Comparison of ENCODE assay signal across 17 mouse cellular contexts in the genomic region with DNA sequence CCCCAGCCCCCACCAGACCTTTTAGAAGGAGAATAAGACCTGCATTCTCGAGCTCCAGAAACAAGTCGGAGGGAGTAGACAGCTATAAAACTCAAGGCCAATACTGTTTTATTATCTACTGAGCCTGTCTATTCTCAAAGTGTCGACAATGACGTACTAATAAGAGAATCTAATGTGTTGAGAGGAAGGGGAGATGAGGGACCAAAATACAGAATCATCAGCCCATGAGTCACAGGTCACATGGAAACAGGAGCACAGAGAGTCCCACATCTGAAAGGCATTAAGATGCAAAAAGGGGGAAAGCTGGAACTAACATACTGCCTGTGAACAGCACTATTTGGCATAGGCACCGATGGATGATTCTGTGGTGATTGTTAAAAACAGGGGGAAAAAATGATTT.
A peak's percentile ranks its signal among the peaks of the same experiment; 100 is the strongest.
DNase-seq lines count a peak whose midpoint lies in the region; ATAC-seq and TF ChIP-seq lines count a peak whose summit lies in the region.
"Had no signal": no experiment of that assay in that cellular context is flagged by ENCODE, and none has a peak within 500 bp of the region (broad histone marks: within the 10 kb centered on the region; RNA-seq: fewer than 3 reads in every experiment).

No protein-coding gene starts in this region.

- H3K4me2 ChIP-seq in heart, embryonic 14.5 days (ENCODE audit: low read length), result no peak overlapping the region
- H3K4me2 ChIP-seq: embryonic facial prominence, embryonic 15.5 days; forebrain, embryonic 12.5 days; hindbrain, embryonic 15.5 days had no signal

- ATAC-seq in heart, embryonic 14.5 days (ENCODE audit: insufficient number of reproducible peaks, insufficient read depth, low FRiP score, low read depth), result no peak
- ATAC-seq: forebrain, embryonic 16.5 days; intestine, embryonic 16.5 days had no signal

- no peak overlapping the region for H3K9ac ChIP-seq in heart, embryonic 14.5 days (ENCODE audit: low read length)
- H3K9ac ChIP-seq: embryonic facial prominence, embryonic 15.5 days; forebrain, embryonic 12.5 days; hindbrain, embryonic 15.5 days had no signal

- H3K27me3 ChIP-seq in heart, embryonic 14.5 days (ENCODE audit: control insufficient read depth, insufficient read depth, low read length), result no peaks in the 10 kb centered on the region
- H3K27me3 ChIP-seq: forebrain, embryonic 12.5 days; hindbrain, embryonic 15.5 days had no signal

- no peak for TF ChIP-seq CTCF in layer of hippocampus, adult 2 months (conservative IDR thresholded peaks at IDR 0.05)

- no peaks in the 10 kb centered on the region for H3K9me3 ChIP-seq in heart, embryonic 14.5 days (ENCODE audit: control insufficient read depth, low read length)
- H3K9me3 ChIP-seq: embryonic facial prominence, embryonic 15.5 days; forebrain, embryonic 12.5 days; hindbrain, embryonic 15.5 days had no signal

- H3K27ac ChIP-seq in heart, embryonic 14.5 days (replicated peaks in 1 of 2; ENCODE audit: control insufficient read depth in 1 of 2, insufficient read depth in 1 of 2, low read depth in 2 of 2, low read length in 2 of 2), result peak overlapping the region; percentile 20 to 42; a peak in 1 of 4 replicates
- H3K27ac ChIP-seq in layer of hippocampus, adult 2 months, result no peak overlapping the region
- H3K27ac ChIP-seq: embryonic facial prominence, embryonic 15.5 days; forebrain, embryonic 12.5 days; hindbrain, embryonic 15.5 days had no signal

- WGBS in heart, embryonic 14.5 days, result 40% methylated on average over 5 of the region's 5 CpGs

- no peak overlapping the region for H3K4me3 ChIP-seq in heart, embryonic 14.5 days (ENCODE audit: control insufficient read depth in 1 of 2, insufficient read depth in 1 of 2, low read depth in 1 of 2, low read length in 2 of 2)
- H3K4me3 ChIP-seq in layer of hippocampus, adult 2 months, result no peak overlapping the region
- H3K4me3 ChIP-seq: embryonic facial prominence, embryonic 15.5 days; forebrain, embryonic 12.5 days; hindbrain, embryonic 15.5 days had no signal

- H3K4me1 ChIP-seq in heart, embryonic 14.5 days (ENCODE audit: control insufficient read depth in 2 of 2, insufficient read depth in 2 of 2, low read length in 2 of 2), result peaks cover 17 to 44% of the 10 kb centered on the region in 2 experiments

- H3K36me3 ChIP-seq in heart, embryonic 14.5 days (ENCODE audit: control insufficient read depth, insufficient read depth, low read length), result peaks cover 14% of the 10 kb centered on the region

- DNase-seq in embryo, embryonic 10.5 days (ENCODE audit: low spot score), result peak; percentile 37
- DNase-seq in embryo, embryonic 9.5 days (ENCODE audit: extremely low spot score), result no peak
- DNase-seq in heart, adult 18-20 months, result no peak
- peak; percentile 24 for DNase-seq in MN1 (ENCODE audit: low spot score)
- DNase-seq in fibroblast of lung, adult 2 months (ENCODE audit: low read depth), result peak; percentile 22
- DNase-seq in layer of hippocampus, adult 2 months (ENCODE audit: low spot score in 2 of 2), result no peak
- no peak for DNase-seq in kidney, adult 11 months
- DNase-seq: adrenal gland, postnatal 10 days; gastrocnemius, postnatal 14 days; heart, postnatal 36 days; kidney, adult 8-10 months had no signal

Comparison
In these comparisons a context has a peak if more than half of its experiments do, and no peak if none do; other contexts are left out.
1. DNase-seq: peak in embryo, embryonic 10.5 days (single experiment), MN1 (single experiment) and fibroblast of lung, adult 2 months (single experiment); none in embryo, embryonic 9.5 days (single experiment), heart, adult 18-20 months (0 of 2), layer of hippocampus, adult 2 months (0 of 2) and kidney, adult 11 months (single experiment).